Mouse (Mus musculus): Measurements from ENCODE around the gene Myo1e. TPM values are rescaled to one million over a fixed set of nuclear protein-coding genes. Genes with fewer than 3 reads are reported as not detected.

Myo1e gene
- total and polyA plus RNA-seq, 3 experiments = 4.2 to 29.3 (median 23.4) TPM

DNA sequence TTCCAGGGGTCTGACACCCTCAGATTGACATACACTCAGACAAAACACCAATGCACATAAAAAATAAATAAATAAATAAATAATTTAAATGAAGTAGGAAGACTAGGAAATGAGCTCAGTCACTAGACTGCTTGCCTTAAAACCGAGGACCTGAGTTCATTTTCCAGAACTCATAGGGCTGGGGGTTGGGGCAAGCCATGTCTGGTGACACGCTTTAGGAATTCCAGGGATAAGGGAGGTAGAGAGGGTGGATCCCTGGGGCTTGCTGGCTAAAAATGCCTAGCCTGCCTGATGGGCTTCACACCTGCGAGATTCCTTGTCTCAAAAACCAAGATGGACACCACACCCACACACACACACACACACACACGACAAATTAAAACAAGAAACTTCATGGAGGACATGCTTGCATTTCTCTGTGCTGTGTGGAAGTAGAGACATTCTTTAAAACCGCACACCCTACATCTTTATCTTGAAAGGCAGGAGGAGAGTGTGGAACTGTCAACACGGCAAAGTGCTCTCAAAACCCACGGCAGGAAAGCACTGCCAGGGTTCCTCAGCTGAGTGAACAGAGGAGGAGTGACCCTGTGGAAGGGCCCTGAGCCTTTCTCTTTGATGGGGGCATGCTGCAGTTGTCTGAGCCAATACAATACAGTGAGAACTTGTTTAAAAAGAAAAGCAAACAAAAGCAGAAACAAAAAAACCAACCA is 13.5 kb downstream of the Myo1e start:
- DNase-seq = no peak

DNA sequence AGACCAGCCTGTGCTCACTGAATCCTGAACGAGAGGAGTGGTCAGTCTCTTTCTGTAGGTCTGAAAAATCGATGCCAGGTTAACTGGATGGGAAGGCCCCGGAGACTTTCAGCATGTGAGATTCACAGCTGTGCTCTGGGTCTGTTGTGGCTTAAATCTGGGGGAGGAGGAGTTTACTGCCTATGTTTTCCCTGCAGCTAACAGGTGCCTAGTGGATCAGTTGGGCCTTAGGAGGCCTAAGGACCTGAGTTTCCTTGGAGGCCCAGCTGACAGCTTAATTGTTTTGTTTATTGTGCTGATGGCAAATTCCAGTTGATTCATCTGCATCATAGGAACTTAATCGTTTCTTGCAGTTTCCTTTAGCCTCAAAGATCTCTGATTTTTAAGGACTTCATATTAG is 16.0 kb downstream of the Myo1e start:
- DNase-seq = no peak

DNA sequence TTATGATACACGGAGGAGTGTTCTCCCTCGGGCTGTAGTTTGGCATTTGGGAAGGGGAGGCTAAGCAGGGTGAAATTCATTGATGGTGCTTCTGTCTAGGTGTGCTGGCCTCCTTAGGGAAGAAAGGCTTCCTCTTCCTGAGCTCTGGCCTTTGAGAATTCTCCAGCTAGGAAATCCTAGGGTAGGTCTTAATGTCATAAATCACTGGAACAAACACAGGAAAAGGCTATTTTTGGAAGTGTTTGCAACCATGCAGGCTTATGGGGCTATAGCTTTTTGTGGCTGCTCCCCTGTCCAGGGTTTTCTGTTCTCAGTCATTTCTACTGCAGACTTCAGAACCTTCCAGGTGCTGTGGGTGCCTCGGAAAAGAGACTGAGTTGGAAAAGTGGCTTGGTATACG is 16.9 kb downstream of the Myo1e start:
- DNase-seq = no peak

DNA sequence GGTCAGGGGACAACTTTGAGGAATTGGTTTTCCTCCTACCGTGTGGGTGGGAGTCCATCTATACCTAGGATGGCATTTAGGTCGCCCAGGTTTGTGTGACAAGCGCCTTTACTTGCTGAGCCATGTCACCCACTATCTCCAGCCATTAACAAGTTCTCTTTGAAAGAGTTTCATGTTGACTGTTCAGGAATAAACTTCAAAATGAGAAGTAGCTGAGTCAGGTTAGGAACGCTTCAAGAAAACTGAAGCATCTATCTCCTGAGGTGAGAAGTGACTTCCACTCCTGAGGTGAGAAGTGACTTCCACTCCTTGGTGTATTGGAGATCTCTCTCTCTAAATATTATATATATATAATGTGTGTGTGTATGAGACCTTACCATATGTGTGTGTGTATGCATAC is 19.2 kb downstream of the Myo1e start:
- no peak for DNase-seq

DNA sequence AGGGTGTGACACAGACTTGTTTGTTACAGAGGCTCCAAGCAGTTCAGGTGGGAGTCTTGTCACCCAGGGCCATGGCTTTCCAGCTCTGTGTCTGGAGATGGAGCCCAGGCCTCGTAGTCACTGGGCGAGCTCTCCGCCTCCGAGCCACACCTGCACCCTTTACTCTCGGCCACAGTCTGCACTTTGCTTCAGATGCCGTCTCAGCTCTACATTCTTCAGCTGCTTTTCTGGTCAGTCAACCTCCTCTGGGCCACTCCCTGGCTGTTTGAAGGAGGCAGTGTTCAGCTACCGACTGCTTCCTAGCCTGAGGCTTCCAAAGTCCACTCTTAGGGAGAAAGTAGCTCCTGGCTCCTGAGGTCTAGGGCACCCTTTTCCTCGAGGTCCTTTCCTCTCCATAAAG is 22.7 kb downstream of the Myo1e start:
- no peak for DNase-seq

DNA sequence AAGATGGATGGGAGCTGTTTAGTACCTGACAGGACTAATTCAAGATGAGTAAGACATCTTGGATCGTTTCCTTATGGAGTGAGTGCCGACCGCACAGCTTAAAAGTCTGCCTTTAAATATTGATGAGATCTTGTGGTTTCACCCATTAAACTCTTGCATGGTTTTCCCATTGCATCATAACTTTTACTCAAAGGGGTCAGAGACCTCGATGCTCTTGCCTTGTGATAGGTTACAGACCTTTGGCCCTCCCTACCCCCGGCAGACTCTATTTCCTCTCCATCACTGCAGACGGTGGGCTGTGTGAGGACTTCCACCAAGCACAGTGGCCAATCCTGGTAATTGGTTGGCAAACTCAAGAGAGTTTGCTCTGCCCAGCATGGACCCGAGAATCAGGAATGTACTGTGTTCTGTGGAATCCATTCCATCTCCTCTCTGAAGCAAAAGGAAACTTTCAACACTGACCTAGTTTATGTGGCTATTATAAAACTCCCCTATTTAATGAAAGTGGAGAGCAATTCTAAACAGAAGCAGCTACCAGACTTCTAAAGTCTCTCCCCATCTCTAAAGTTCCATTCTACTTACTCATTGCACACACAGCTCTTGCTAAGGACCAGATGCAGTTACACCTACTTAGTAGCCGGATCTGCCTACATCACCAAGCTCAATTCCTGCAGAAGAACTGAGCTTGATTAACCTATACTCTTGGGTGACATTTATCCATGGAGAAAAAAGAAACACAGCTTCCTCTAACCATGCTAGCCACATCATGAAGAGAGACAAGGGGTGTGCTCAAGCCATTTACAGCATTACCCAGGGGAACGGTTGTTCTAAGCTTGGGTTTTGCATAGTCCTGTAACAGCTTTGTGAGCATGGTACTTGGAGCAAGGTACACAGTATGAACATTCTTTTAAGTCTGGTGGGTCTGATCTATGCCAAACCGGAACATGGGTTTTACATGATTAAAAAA is 25.2 kb downstream of the Myo1e start:
- no peak for DNase-seq

DNA sequence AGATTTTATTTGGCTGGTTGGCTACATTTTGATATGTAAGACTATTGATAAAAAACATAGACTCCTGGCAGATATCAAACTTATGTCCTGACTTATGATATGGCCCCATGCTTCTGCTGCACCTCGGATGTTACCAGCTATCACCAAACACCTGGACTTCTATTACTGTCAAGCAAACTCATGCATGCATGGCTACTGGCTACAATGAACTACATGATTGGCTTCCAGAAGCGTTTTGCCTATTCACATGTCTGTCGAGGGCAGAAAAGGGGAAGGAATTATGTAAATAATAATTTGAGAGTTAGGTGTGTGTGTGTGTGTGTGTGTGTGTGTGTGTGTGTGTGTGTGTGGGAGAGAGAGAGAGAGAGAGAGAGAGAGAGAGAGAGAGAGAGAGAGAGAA is 30.0 kb downstream of the Myo1e start:
- no peak for DNase-seq

DNA sequence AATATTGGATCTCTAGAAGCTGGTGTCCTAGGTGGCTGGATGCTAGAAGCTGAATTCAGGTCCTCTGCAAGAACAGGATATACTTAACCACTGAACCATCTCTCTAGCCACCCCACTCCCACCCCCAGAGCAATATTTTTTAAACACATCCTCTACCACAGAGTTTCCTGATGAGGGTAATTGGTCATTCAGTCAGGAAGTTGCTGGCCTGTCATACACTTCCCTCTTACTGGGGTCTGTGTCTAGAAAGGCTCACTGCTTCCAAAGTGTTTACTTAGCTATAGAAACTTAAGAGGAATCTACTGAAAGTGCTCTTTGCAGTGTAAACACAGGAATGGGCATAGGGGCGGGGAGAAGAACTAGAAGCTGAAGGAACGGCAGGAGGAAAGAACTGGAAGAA is 30.4 kb downstream of the Myo1e start:
- DNase-seq = no peak

DNA sequence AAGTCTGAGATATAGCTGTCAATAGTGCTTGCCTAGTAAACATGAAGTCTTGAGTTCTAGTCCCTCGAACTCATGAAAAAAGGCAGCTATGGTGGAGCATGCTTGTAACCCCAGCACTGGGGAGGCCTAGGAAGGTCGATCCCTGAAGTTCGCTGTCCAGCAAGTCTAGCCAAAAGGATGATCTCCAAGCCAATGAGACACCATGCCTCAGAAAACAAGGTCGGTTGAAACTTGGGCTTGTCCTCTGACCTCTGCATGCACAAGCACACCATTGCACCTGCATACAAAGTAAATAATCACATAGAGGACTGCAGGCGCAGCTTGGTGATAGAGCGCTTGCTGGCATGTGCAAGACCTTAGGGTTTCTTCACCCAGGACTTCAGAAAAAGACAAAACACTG is 31.2 kb downstream of the Myo1e start:
- DNase-seq = no peak

DNA sequence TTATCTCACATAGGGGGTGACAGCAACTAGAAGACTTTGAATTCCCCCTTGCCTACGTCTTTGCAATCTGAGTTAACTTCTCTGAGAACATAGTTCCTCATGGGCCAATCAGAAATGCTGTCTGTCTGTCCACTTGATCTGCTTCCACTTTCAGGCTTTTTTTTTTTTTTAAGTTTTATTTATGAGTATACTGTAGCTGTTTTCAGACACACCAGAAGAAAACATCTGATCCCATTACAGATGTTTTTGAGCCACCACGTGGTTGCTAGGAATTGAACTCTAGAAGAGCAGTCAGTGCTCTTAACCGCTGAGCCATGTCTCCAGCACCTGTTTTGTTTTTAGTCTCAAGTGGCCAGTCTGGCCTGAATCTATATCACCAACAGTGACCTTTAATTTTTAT is 32.1 kb downstream of the Myo1e start:
- DNase-seq = no peak

DNA sequence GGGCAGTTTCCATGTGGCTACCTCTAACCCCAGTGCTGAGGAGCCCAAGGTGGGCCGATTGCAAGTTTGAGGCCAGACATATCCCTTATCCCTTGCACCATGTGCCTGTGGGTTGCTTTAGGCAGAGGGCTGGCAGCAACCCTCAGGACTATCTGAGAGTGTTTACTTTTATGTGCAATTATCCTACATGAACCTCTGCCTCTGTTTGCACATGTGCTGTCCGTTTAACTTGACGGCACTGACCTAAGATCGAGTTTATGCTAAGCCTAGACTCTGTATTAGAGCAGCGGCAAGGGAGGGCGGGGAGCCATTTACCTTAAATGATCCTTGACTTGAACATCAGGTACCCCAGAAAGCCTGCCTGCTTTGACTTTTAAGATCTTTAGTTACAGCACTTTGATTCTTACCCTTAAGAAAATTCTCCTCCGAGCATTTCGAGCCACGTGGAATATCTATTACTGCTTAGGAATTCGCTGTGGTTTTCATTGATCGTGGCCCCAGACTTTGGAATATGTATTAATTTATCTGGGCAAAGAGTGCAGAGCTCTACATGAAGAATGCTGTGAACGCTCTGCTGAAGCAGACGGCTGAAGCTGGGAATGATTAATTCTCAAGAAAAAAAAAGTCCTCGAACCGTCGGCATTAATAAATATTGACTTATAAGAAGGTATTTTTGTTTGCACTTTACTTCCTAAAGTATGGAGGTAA is 33.7 kb downstream of the Myo1e start:
- no peak for DNase-seq

DNA sequence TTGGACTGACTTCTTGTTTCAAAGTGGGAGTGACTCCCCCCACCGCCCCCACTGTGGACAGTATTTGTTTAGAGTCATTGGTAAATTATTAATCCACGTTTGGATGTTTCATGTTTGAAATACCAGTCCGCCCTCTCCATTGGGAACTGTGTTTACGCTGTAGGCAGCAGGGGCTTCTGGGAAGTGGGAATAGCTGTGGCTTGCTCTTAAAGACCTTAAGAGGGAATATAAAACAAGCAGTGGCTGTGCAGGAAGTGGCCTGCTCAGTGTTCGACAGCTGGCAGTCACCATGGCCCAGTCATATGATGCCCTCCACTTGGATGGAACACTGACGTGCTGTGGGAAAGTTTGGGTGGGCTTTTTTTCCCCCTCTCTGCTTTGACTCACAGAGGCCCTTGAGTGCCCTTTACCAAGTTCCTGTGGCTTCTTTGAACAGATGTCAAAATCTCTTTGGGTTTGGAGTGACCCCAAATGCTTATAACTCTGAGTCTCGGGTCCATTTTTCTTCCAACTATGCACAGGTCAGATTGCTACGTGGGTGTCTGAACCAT is 34.3 kb downstream of the Myo1e start:
- no peak for DNase-seq

DNA sequence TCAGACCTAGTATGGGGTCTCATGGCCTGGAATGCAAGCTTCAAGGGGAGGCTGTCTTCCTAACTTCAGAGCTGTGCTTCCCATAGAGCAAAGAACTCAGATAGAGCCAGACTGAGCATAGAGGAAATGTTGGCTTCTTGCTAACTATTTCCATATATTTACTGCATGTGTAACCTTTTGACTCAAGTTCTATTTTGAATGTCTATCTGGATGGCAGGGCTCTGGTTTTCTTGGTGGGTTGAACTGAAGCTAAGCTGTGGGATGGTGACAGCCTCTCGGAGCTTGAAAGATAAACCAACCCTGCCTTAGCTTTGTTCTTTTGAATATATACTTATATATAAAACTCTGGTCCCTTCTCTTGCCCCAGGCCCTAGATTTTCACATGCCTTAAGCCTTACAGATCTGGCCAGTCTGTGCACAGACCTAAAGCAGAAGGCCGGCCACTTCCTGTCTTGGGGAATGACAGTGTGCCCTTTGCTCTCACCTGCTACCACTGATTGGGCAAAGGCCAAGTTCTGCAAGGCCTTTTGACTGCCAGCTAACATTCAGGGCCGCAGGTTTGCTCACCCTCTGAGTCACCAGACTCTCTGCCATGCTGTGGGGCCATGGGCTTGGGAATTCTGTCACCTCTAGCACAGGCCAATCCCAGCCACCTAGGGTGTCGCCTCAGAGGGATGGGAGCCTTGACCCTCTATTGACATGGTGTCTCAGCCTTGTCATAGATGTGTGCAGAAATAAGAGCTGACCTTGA is 35.1 kb downstream of the Myo1e start:
- DNase-seq = peak; percentile 90

DNA sequence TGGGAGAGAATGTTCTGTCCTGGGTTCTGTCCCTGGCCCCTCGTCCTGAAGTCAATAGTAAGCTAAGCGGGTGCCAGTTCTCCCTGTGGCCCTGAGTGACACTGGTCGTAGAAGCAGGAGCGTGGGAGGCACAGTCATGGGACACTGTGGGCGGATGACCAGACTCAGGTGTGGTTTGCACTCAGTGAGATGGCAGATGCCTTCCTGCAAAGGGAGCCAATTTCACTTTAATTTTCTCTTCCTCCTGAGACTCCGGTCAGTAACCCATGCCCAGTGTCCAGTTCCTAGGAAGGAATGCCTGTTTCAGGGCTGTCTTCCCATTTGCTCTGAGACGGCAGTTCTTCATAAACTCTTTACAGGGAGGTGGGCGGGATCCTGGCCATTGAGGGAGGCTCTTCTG is 36.1 kb downstream of the Myo1e start:
- peak; percentile 25 for DNase-seq

DNA sequence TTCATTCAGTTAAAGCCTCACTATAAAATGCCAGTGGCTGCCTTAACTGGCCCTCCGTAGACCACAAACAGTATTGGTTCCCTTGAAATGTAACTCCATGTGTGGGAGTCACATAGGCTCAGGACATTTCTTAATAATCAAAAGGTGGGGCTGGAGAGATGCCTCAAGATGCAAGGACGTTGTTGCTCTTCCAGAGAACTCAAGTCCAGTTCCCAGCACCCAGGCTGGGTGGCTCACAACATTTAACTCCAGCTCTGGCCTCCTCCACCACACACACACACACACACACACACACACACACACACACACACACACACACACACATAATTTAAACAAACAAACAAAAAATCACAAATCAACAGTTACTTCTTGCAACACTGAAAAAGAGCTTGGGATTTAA is 36.6 kb downstream of the Myo1e start:
- no peak for DNase-seq

DNA sequence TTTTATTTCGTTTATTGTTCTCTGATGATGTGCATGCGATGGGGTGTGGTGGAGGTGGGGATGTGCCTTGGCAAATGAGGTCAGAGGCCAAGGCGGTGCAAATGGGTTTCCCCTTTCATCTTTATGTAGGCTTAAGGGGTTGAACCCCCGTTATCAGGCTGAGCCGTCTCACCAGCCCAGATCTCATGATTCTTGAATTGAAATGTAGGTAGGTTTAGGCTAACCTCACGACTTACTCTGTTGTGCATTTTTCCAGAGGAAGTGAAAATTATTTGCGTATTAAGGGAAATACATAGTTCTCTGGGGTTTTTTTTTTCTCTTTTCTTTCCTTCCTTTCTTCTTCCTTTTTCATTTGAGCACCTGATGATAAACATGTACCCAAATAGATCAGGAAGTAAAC is 37.0 kb downstream of the Myo1e start:
- no peak for DNase-seq

DNA sequence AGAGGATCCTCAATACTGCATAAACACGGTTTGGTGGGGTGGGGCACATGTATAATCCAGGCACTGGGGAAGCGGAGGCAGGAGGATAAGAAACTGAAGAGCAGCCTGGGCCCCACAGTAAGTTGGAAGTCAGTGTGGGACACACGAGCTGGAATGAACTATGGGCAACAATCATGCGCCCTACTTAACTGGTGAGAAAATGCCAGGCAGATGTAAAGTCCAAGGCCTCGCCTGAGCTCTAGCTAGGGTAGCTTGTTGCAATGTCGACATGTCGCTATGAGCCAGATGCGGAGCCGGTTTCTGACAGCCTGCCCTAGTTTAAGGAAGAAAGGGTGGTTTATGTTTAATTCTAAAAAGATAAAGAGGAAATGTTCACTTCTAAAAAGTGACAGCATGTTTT is 37.9 kb downstream of the Myo1e start:
- peak; percentile 34 for DNase-seq

DNA sequence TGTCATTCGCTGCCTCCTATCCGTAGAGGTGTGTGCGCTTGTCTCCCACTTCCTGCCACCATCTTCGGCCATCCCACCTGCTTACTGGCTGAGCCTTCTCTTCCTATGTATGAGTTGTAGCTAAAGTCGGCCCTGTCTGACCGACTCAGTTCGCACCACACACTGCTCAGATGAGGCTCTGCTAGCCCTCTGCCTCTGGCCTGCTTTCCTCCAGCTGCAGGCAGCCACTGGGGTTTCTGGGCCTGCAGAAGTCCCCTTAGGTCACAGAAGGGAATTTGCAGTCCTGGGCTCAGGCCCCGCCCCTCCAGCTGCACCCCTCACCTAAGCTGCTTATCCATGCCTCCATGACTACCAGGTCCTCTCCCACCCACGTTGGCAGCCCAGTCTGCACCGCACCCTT is 39.3 kb downstream of the Myo1e start:
- DNase-seq = no peak

DNA sequence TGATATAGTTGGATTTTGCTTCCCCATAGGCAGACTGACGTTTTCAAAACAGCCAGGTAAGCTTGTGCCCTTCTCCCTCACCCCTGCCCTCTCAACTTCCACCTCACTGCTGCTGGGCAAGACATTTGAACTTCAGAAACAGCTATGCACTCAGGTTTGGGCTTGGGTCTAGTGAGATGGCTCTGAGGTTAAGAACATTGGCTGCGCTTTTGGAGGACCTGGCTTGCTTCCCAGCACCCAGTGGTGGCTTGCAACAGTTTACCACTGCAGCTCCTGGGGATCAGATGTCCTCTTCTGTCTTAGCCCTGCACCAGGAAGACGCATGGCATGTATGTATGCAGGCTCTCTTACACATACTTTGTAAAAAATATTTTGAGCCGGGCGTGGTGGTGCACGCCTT is 40.9 kb downstream of the Myo1e start:
- DNase-seq = peak; percentile 30

DNA sequence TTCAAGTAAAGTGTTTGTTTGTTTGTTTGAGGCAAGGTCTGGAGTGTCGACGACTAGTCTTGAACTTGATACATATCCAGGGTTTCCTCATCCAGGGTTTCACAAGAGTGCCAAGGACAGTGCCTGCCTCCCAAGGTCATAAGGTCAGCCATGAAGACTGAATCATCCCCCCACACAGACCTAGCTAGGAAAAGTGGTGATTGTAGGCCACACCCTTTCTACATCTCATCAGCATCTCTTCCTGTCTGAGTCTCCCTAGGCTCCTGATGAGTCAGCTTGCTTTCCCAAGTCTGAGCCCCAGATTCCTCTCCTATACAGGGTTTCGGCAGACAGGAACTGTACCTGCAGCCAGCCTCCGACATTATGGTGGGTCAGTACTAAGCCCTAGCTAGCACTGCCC is 41.7 kb downstream of the Myo1e start:
- peak; percentile 82 for DNase-seq

DNA sequence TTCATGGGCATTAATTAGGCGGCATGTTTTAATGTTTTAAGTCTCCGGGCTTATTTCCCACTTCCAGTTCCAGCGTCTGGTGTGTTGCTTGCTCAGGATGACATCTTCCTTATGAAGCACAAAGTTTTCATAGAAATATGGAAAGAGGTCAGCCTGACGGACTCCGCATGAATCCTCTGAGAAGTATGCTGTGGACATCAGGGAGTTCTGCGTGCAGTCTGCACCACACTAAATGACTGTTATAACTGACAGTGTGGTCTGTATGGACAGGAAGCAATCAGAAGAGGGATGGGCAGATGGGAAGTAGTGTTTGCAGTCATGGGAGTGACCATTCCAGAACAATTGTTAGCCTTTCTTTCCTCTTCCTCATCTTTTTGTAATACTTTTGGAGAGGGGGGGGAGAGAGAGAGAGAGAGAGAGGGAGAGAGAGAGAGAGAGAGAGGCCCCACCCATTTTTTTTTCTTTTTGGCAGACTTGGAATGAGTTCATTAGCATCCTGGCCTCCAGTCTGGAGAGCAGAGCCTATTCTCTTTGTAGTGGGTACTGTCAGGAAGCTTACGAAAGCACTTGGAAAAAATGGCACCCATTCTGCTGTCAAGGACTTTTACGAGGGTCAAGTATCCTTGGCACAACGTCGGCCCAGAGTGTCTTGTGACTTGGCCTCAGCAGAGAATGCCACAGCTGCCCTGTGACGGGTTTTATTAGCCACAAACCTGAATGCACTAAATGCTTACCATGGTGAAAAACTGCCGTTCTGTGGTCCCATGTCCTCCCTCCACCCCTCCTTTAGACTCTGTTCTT is 42.9 kb downstream of the Myo1e start:
- DNase-seq = peak; percentile 68
